Mouse (Mus musculus) left cerebral cortex, adult 8-10 months (tissue): ENCODE data around the gene Nfatc4. TPM values are rescaled to one million over a fixed set of nuclear protein-coding genes. Genes with fewer than 3 reads are reported as not detected.

Experiments
- DNase-seq, 2 experiments: peaks; one replicate each; pipeline ENCODE4 v3.0.0; 2022; ENCODE audit warnings: low spot score in 2 of 2
- total RNA-seq, 4 experiments: library from RNA; stranded (reverse); gene quantifications; 2 replicates each; pipeline ENCODE4 v1.2.4; 2022

Nfatc4 gene
- total RNA-seq, 4 experiments from 2014 or later = 1.0 to 2.7 (median 2.1) TPM

- no peak for DNase-seq
Observed at GRCm38 (mm10) chr14:55852646-55853551, 30.0 kb downstream of the Nfatc4 start.

GRCm38 (mm10) chr14:55853621-55854285 lies 30.8 kb downstream of the Nfatc4 start, which contains the start of gene Nynrin:
Gene Nynrin, plus strand, starts transcription at chr14:55854010.
- DNase-seq = no peak

GRCm38 (mm10) chr14:55854406-55855100 lies 31.6 kb downstream of the Nfatc4 start:
- no peak for DNase-seq

- no peak for DNase-seq
Observed at GRCm38 (mm10) chr14:55855101-55855561, 32.2 kb downstream of the Nfatc4 start.

GRCm38 (mm10) chr14:55857588-55857987 lies 34.6 kb downstream of the Nfatc4 start:
- no peak for DNase-seq

GRCm38 (mm10) chr14:55862186-55862585 lies 39.2 kb downstream of the Nfatc4 start:
- DNase-seq = no peak

- DNase-seq = no peak
Observed at GRCm38 (mm10) chr14:55862970-55863369, 40.0 kb downstream of the Nfatc4 start.

- no peak for DNase-seq
Observed at GRCm38 (mm10) chr14:55863773-55864172, 40.8 kb downstream of the Nfatc4 start.

GRCm38 (mm10) chr14:55866962-55867361 lies 44.0 kb downstream of the Nfatc4 start:
- peak in 1 of 2 experiments; percentile 43 for DNase-seq

- no peak for DNase-seq
Observed at GRCm38 (mm10) chr14:55868230-55869026, 45.5 kb downstream of the Nfatc4 start.

- DNase-seq = no peak
Observed at GRCm38 (mm10) chr14:55869538-55869937, 46.6 kb downstream of the Nfatc4 start.

- no peak for DNase-seq
Observed at GRCm38 (mm10) chr14:55872039-55872438, 49.1 kb downstream of the Nfatc4 start.

- DNase-seq = no peak
Observed at GRCm38 (mm10) chr14:55872551-55872950, 49.6 kb downstream of the Nfatc4 start.

GRCm38 (mm10) chr14:55873242-55873713 lies 50.3 kb downstream of the Nfatc4 start:
- DNase-seq = no peak

- peak in 1 of 2 experiments; percentile 63 for DNase-seq
Observed at GRCm38 (mm10) chr14:55873714-55874683, 51.1 kb downstream of the Nfatc4 start.

- DNase-seq = no peak
Observed at GRCm38 (mm10) chr14:55877469-55878315, 54.7 kb downstream of the Nfatc4 start.

- DNase-seq = no peak
Observed at GRCm38 (mm10) chr14:55878316-55878940, 55.5 kb downstream of the Nfatc4 start.

- DNase-seq = peak; percentile 43 to 62
Observed at GRCm38 (mm10) chr14:55879623-55880022, 56.7 kb downstream of the Nfatc4 start.
